Mouse (Mus musculus) spleen, postnatal 0 days (tissue): Measurements from ENCODE around the gene Tmem255a. TPM values are rescaled to one million over a fixed set of nuclear protein-coding genes. Genes with fewer than 3 reads are reported as not detected.

Source experiments
- polyA plus RNA-seq: library from polyadenylated mRNA; unstranded; fragments of >200 nt; fragmentation: Nextera tagmentation; extraction: Ambion mirVana; gene quantifications from 2 replicates; pipeline ENCODE4 v1.2.1, GENCODE M21; 2015

Tmem255a gene
- 14.7 and 20.6 TPM in 2 replicates for polyA plus RNA-seq

DNA sequence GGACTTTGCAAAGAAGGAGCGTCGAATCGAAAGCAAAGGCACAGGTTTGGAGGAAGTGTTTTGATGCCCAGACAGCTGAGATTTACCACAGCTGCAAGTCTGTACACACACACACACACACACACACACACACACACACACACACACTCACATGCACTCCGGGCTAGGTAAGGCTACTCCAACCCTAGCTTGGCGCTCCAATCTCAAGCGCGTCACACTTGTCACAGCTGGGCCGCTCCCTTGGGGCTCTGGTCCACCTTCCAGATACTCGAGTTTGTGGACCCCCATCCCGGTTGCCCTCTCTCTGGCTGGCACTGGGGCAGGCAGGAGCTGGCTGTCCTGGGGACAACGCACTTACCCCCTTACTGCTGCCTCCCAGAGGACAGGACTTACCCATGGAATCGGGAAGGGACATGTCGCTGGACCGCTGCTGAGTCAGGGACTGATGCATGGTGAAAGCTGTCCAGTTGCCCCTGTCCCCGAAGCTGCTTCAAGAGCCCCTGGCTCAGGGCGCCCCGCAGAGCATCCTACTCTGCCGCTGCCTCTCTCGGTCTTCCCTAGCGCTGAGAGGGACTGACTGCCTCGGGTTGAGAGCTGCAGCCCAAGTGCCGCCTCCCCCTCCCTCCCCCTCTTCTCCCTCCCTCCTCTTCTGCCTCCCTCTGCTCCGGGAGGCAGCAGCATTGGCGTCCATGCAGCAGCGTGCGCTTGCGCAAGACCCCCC lies at the start of gene Tmem255a:
Gene Tmem255a, minus strand, starts transcription at position 589 of the 721 bp plus-strand sequence.

DNA sequence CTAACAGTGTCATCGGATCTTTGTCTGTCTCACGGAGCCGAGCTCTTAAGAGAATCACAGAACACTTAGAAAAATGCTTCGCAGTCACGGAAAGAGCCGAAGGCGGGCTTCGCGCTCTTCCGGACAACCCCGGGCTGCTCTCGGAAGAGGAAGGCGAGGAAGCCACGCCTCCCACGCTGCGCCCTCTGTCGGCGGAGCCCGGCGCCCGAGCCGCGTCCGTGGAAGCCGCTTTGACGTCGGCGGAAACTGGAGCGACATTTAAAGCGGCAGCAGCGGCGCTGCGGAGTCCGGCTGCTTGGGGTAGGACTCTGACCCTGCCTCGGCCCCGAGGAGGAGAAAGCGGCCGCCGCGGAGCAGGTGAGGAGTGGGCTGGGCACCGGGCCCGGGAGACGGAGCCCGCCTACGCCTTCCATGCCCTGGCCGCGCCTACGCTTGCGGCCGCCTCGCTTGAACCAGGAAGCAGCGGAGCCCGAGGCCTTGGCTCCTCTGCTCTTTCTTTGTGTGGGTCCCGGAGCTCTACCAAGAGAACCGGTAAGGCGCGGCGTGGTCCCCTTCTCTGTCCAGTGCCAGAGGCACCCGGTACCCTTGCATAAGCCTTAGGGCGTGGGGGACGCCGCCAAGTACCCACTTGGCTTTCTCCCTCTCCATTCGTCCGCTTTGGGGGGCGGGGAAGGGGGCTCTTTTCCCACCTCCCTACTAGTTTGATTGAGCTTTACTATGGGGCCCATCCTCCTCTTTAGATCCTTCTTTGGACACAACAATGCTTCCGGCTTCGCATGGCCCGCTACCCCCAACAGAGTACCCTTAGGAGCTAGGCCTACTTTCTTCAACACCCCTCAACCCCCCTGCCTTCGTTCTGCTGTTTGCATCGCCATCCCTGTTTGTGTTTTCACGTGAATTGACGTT lies 62.4 kb downstream of the Tmem255a start, which contains the start of gene Zbtb33:
Gene Zbtb33, plus strand, starts transcription at position 242 of the 906 bp plus-strand sequence.

Other genes with a start within 250 kb of the Tmem255a start
- not detected in 2 replicates for gene Btg1-ps1, start 233.6 kb downstream of the Tmem255a start, polyA plus RNA-seq
- gene Btg1-ps2, start 209.3 kb downstream of the Tmem255a start, polyA plus RNA-seq, result not detected in 2 replicates
- gene Rhox10, start 186.0 kb downstream of the Tmem255a start, polyA plus RNA-seq, result not detected in 2 replicates
- gene Rhox11, start 167.3 kb downstream of the Tmem255a start, polyA plus RNA-seq, result not detected in 2 replicates
- not detected in 2 replicates for gene Rhox12, start 141.5 kb downstream of the Tmem255a start, polyA plus RNA-seq
- gene Rhox13, start 131.2 kb downstream of the Tmem255a start, polyA plus RNA-seq, result not detected in 2 replicates
- 1.00 and 1.4 TPM in 2 replicates for gene Zbtb33, start 62.6 kb downstream of the Tmem255a start, polyA plus RNA-seq
- gene Atp1b4, start 63.7 kb upstream of the Tmem255a start, polyA plus RNA-seq, result 0.02 TPM in 1 of 2 replicates, not detected in the other
- 62.5 and 81.3 TPM in 2 replicates for gene Lamp2, start 204.0 kb upstream of the Tmem255a start, polyA plus RNA-seq